Mouse (Mus musculus) heart, embryonic 16.5 days (tissue): Measurements from ENCODE around the gene Hist1h2ao. TPM values are rescaled to one million over a fixed set of nuclear protein-coding genes. Genes with fewer than 3 reads are reported as not detected.
A peak's percentile ranks its signal among the peaks of the same experiment; 100 is the strongest.
"Not testable (repeated sequence)": the region's sequence is repeated elsewhere in the genome, so short reads cannot be mapped to it uniquely, and the experiment has no call there.

ENCODE experiments used
- ATAC-seq: fragments of 200-750 bp; cut with Nextera tagmentation; replicated peaks from 2 replicates; pipeline ENCODE4 v1.8.0; 2017; ENCODE audit warnings: moderate number of reproducible peaks; ENCODE audit not compliant: insufficient read depth, low FRiP score; ENCODE audit errors: extremely low read depth
- H3K27ac ChIP-seq: fragments of 300-500 bp; sonication (generic); 2 replicates; pipeline ENCODE4 v1.5.1; 2014; ENCODE audit warnings: mild to moderate bottlenecking, low read length, control low read depth, moderate library complexity
- H3K27me3 ChIP-seq: fragments of 300-500 bp; sonication (generic); 2 replicates; pipeline ENCODE4 v1.6.1; 2014; ENCODE audit warnings: low read length, mixed read lengths; ENCODE audit not compliant: control insufficient read depth, insufficient read depth
- H3K36me3 ChIP-seq: fragments of 300-500 bp; sonication (generic); 2 replicates; pipeline ENCODE4 v1.6.1; 2014; ENCODE audit not compliant: control insufficient read depth, insufficient read depth
- H3K4me1 ChIP-seq: fragments of 300-500 bp; sonication (generic); 2 replicates; pipeline ENCODE4 v1.6.1; 2014; ENCODE audit warnings: low read length, mixed read lengths; ENCODE audit not compliant: control insufficient read depth, insufficient read depth
- H3K4me2 ChIP-seq: fragments of 300-500 bp; sonication (generic); 2 replicates; pipeline ENCODE4 v1.6.1; 2014; ENCODE audit warnings: low read depth, mild to moderate bottlenecking, control low read depth, low read length
- H3K4me3 ChIP-seq: fragments of 300-500 bp; sonication (generic); 2 replicates; pipeline ENCODE4 v1.5.1; 2014; ENCODE audit warnings: mild to moderate bottlenecking, control low read depth, low read length
- H3K9ac ChIP-seq: fragments of 300-500 bp; sonication (generic); 2 replicates; pipeline ENCODE4 v1.6.1; 2014; ENCODE audit warnings: low read length, control low read depth
- H3K9me3 ChIP-seq: fragments of 300-500 bp; sonication (generic); replicated peaks from 2 replicates; pipeline ENCODE4 v1.6.1; 2016; ENCODE audit warnings: low read length; ENCODE audit not compliant: control insufficient read depth
- WGBS: fragments of 180-500 bp; shearing (Covaris S2); extraction: QIAGEN DNeasy Blood & Tissue Kit; methylation state at CpG from one replicate; pipeline ENCODE4 v1.1.7; 2014; 5-methylcytosine and 5-hydroxymethylcytosine counted together
- microRNA-seq: library from miRNA; unstranded; fragments of <30 nt; microRNA quantifications from one replicate; pipeline ENCODE4, GENCODE M21; 2017
- polyA plus RNA-seq: library from polyadenylated mRNA; unstranded; fragments of >200 nt; fragmentation: Nextera tagmentation; extraction: Ambion mirVana; gene quantifications from 2 replicates; pipeline ENCODE4 v1.2.1, GENCODE M21; 2015

Hist1h2ao gene
- polyA plus RNA-seq, 1 experiment from 2014 or later, result not detected

DNA sequence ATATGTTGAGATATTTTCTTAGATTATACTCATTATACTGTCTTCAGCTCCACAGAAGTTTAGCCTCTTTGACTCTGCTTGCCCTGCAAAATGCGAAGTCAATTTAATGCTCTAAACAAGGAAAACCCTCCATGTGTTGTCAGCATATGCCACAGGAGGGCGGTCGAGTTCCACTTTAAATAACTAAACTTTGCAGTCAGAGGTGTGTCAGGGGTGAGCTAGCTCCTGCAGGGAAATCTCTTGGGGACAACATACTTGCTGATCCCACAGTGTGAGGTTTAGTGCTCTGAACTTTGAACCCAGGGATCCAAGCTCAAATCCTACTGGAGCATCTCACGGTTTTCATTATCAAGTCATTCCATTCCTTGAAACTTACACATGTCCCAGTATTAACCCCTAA is 30.2 kb downstream of the Hist1h2ao start:
- H3K4me3 ChIP-seq, H3K9ac ChIP-seq, H3K4me2 ChIP-seq, H3K9me3 ChIP-seq, H3K27me3 ChIP-seq, H3K4me1 ChIP-seq, H3K27ac ChIP-seq, H3K36me3 ChIP-seq: not testable (repeated sequence)
- peak; percentile 79 for ATAC-seq
- WGBS, result no CpG with 5 or more reads among the region's 4 CpGs

DNA sequence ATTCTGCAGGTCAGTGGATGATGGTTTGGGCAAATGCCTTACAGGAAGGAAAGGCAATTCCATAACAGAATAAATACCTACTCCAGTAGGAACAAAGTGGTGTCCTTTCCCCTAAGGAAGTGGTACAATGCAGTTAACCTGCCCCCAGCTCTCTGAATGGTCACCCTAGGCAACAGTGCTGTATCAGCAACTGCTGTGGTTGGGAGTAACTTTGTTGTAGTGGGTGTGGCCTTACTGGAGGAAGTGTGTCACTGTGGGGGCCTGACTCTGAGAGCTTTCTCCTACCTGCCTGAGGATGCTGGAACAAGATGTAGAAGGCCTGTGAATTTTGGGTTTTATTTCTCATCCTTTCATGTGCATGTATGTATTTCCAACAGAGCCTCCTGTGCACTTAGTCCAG is 36.1 kb downstream of the Hist1h2ao start:
- H3K9ac ChIP-seq, H3K27ac ChIP-seq, H3K4me2 ChIP-seq, H3K4me1 ChIP-seq, H3K9me3 ChIP-seq, H3K4me3 ChIP-seq, H3K36me3 ChIP-seq, H3K27me3 ChIP-seq: not testable (repeated sequence)
- 0 out of 2 replicates have a peak, but pooled peaks have one; percentile 23 for ATAC-seq

GRCm38 (mm10) chr13:21847883-21848282 is 37.6 kb downstream of the Hist1h2ao start:
- Histone ChIP-seq H3K9me3 (no peaks in the 10 kb centered on the region), H3K9ac (no peak overlapping the region), H3K4me1 (peaks cover 9% of the 10 kb centered on the region), H3K4me3 (no peak overlapping the region), H3K36me3 (no peaks in the 10 kb centered on the region), H3K27ac (no peak overlapping the region), H3K4me2 (no peak overlapping the region), H3K27me3 (no peaks in the 10 kb centered on the region)
- WGBS, result 35% methylated on average over 8 of the region's 8 CpGs
- ATAC-seq, result no peak

DNA sequence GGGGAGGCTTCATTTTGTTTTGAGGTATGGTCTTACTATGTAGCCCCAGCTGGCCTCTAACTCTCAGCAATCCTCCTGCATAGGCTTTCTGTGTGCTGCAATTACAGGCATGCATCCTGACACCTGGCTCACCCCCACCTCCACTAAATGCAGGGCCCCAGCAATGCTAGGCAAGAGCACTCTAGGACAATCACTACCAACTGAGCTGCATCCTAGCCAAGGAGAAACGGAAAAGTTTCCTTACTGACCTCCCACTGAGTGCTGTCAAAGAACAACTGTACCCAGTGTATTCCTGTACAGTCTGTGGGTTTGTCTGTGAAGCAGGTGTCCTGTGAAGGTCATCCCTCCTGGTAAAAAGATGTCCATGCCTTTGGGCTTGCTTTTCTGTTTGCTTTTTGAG is 40.4 kb downstream of the Hist1h2ao start:
- H3K9me3 ChIP-seq, H3K9ac ChIP-seq, H3K4me1 ChIP-seq, H3K4me2 ChIP-seq, ATAC-seq, H3K36me3 ChIP-seq, H3K4me3 ChIP-seq, H3K27ac ChIP-seq, H3K27me3 ChIP-seq: not testable (repeated sequence)
- 28% methylated on average over 1 of the region's 1 CpGs for WGBS

DNA sequence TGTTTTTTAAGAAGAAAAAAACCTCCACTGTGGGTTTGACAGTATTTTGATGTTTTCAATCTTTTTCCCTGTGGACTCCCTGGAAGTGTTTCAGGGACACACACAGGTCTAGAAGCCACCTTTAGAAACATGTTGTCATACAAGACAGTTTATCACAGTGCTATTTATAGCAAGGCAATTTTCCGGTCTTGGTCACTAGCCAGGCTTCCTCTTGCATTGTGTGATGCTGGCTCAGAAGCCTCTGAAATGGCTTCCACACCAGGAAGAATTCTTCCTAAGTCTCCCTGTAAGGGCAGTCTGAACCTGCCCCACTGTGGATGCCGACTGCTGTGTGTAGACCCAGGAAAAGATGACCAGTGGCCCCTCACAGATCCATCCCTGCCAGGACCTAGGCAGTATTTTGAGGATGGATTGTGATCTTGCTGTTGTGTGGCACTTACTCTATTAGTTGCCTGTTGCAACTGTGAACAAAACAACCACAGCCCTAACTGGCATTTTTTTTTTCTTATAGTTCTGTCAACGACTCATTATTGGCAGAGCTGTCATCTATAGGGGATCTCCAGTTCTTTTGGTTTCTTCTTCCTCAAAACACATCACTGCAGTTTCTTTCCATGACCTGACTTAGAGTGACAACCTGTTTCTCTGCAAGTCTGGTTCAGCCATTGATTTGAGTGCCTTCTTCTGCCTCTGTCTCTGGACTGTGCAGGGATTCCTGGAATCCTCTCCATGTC is 42.1 kb downstream of the Hist1h2ao start:
- 28% methylated on average over 3 of the region's 3 CpGs for WGBS
- Histone ChIP-seq H3K27me3 (no peaks in the 10 kb centered on the region), H3K9ac (no peak overlapping the region), H3K4me1 (peaks cover 9% of the 10 kb centered on the region), H3K4me3 (no peak overlapping the region), H3K9me3 (no peaks in the 10 kb centered on the region), H3K4me2 (peak overlapping the region; percentile 19; the same call in 1 of the 2 replicates), H3K27ac (peak overlapping the region; percentile 87), H3K36me3 (no peaks in the 10 kb centered on the region)
- ATAC-seq, result peak; percentile 82

DNA sequence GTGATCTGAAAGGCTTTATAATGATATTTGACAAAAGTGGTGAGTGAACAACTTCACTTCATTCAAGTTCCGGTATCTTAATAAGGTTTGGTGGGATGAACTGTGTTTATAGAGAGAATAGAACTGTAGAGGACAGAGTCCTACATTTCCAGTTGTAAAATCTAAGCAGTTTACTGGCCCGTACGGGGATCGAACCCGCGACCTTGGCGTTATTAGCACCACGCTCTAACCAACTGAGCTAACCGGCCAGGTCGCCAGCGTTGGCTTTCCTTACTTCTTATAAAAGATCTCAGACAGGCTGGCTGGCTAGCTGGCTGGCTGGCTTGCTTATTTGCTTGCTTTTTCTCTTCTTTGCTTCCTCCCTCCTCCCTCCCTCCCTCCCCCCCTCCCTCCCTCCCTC is 44.9 kb downstream of the Hist1h2ao start:
- H3K27ac ChIP-seq, result no peak overlapping the region
- H3K27me3 ChIP-seq, result no peaks in the 10 kb centered on the region
- H3K9me3 ChIP-seq, result no peaks in the 10 kb centered on the region
- peak overlapping the region; percentile 59 for H3K4me3 ChIP-seq
- 9% methylated on average over 11 of the region's 11 CpGs for WGBS
- ATAC-seq, result peak; percentile 33; the same call in 1 of the 2 replicates
- H3K36me3 ChIP-seq, result no peaks in the 10 kb centered on the region
- H3K4me1 ChIP-seq, result peaks cover 9% of the 10 kb centered on the region
- H3K9ac ChIP-seq, result no peak overlapping the region
- H3K4me2 ChIP-seq, result peak overlapping the region; percentile 70

GRCm38 (mm10) chr13:21855698-21856162 is 45.5 kb downstream of the Hist1h2ao start:
- Histone ChIP-seq H3K36me3 (no peaks in the 10 kb centered on the region), H3K27me3 (no peaks in the 10 kb centered on the region), H3K4me3 (peak overlapping the region; percentile 59), H3K9me3 (no peaks in the 10 kb centered on the region), H3K4me1 (peaks cover 9% of the 10 kb centered on the region), H3K4me2 (peak overlapping the region; percentile 70), H3K27ac (no peak overlapping the region), H3K9ac (peak overlapping the region; percentile 61; the same call in 1 of the 2 replicates)
- no peak for ATAC-seq
- WGBS, result 4% methylated on average over 15 of the region's 15 CpGs

Small RNA genes lying within 50 kb of the gene (microRNA-seq; reads per million reads assigned to microRNA genes)
- not detected for gene Gm19658
- not detected for gene Gm44346
- not detected for gene Gm44466

Other genes with a start within 250 kb of the Hist1h2ao start
- gene Olfr1364, start 228.7 kb upstream of the Hist1h2ao start, polyA plus RNA-seq, result not detected in 2 replicates
- gene Olfr1362, start 196.4 kb upstream of the Hist1h2ao start, polyA plus RNA-seq, result not detected in 2 replicates
- gene Olfr11, start 167.9 kb upstream of the Hist1h2ao start, polyA plus RNA-seq, result not detected in 2 replicates
- gene Olfr1361, start 147.1 kb upstream of the Hist1h2ao start, polyA plus RNA-seq, result not detected in 2 replicates
- gene Olfr1360, start 133.1 kb upstream of the Hist1h2ao start, polyA plus RNA-seq, result not detected in 2 replicates
- not detected in 2 replicates for gene Olfr1359, start 112.4 kb upstream of the Hist1h2ao start, polyA plus RNA-seq
- 0.86 and 1.7 TPM in 2 replicates for gene Hist1h2bl, start 94.3 kb upstream of the Hist1h2ao start, polyA plus RNA-seq
- gene Hist1h2ai, start 94.0 kb upstream of the Hist1h2ao start, polyA plus RNA-seq, result 4.3 and 8.1 TPM in 2 replicates
- 4.8 and 6.2 TPM in 2 replicates for gene Hist1h3h, start 92.8 kb upstream of the Hist1h2ao start, polyA plus RNA-seq
- 1.8 and 2.4 TPM in 2 replicates for gene Hist1h2bm, start 88.4 kb upstream of the Hist1h2ao start, polyA plus RNA-seq
- 0.51 and 0.67 TPM in 2 replicates for gene Hist1h4j, start 75.4 kb upstream of the Hist1h2ao start, polyA plus RNA-seq
- gene Hist1h4k, start 60.0 kb upstream of the Hist1h2ao start, polyA plus RNA-seq, result 1.9 TPM in 1 of 2 replicates, not detected in the other
- 9.3 and 10.0 TPM in 2 replicates for gene Hist1h2ak, start 56.6 kb upstream of the Hist1h2ao start, polyA plus RNA-seq
- gene Hist1h2bn, start 56.3 kb upstream of the Hist1h2ao start, polyA plus RNA-seq, result 0.88 and 1.6 TPM in 2 replicates
- 8.6 and 9.8 TPM in 2 replicates for gene Hist1h1b, start 29.8 kb upstream of the Hist1h2ao start, polyA plus RNA-seq
- gene Hist1h3i, start 27.1 kb upstream of the Hist1h2ao start, polyA plus RNA-seq, result 50.2 and 54.0 TPM in 2 replicates
- 3.0 and 3.1 TPM in 2 replicates for gene Hist1h2an, start 23.2 kb upstream of the Hist1h2ao start, polyA plus RNA-seq
- 0.34 and 0.52 TPM in 2 replicates for gene Hist1h2bp, start 23.0 kb upstream of the Hist1h2ao start, polyA plus RNA-seq
- 9.3 and 10.4 TPM in 2 replicates for gene Hist1h2bq, start 268 bp upstream of the Hist1h2ao start, polyA plus RNA-seq
- not detected in 2 replicates for gene Hist1h4m, start 1.3 kb downstream of the Hist1h2ao start, polyA plus RNA-seq
- gene Hist1h4n, start 21.7 kb downstream of the Hist1h2ao start, polyA plus RNA-seq, result 6.3 and 7.5 TPM in 2 replicates
- gene Hist1h2ap, start 23.0 kb downstream of the Hist1h2ao start, polyA plus RNA-seq, result 1,370 and 1,778 TPM in 2 replicates
- 9.6 and 10.5 TPM in 2 replicates for gene Hist1h2br, start 23.3 kb downstream of the Hist1h2ao start, polyA plus RNA-seq
- 2.9 and 4.7 TPM in 2 replicates for gene Zfp184, start 134.6 kb downstream of the Hist1h2ao start, polyA plus RNA-seq
- not detected in 2 replicates for gene Pom121l2, start 170.7 kb downstream of the Hist1h2ao start, polyA plus RNA-seq
- 62.9 and 135 TPM in 2 replicates for gene Prss16, start 199.3 kb downstream of the Hist1h2ao start, polyA plus RNA-seq
- 5.3 and 7.9 TPM in 2 replicates for gene Hist1h2ah, start 225.1 kb downstream of the Hist1h2ao start, polyA plus RNA-seq
- 1.6 and 3.1 TPM in 2 replicates for gene Hist1h2bk, start 225.4 kb downstream of the Hist1h2ao start, polyA plus RNA-seq
- 9.0 and 10.6 TPM in 2 replicates for gene Hist1h4i, start 230.9 kb downstream of the Hist1h2ao start, polyA plus RNA-seq
- gene Hist1h2ag, start 232.5 kb downstream of the Hist1h2ao start, polyA plus RNA-seq, result 13.3 and 22.0 TPM in 2 replicates
- 5.5 and 9.9 TPM in 2 replicates for gene Hist1h2bj, start 232.7 kb downstream of the Hist1h2ao start, polyA plus RNA-seq